Mouse (Mus musculus) megakaryocyte-erythroid progenitor cell, adult 5-6 weeks (primary cell): Measurements from ENCODE around the gene Nmrk2. TPM values are rescaled to one million over a fixed set of nuclear protein-coding genes. Genes with fewer than 3 reads are reported as not detected.
A peak's percentile ranks its signal among the peaks of the same experiment; 100 is the strongest.
"Not testable (repeated sequence)": the region's sequence is repeated elsewhere in the genome, so short reads cannot be mapped to it uniquely, and the experiment has no call there.

Experiments used
- ATAC-seq: replicated peaks from 2 replicates; pipeline ENCODE4 v1.8.0; 2016; ENCODE audit warnings: mild to moderate bottlenecking, inconsistent platforms; ENCODE audit not compliant: severe bottlenecking, poor library complexity, low FRiP score, low TSS enrichment
- total RNA-seq, 2 experiments: library from RNA; stranded (forward) in 1 of 2; stranded (reverse) in 1 of 2; fragments of 200-1000, 215-1000 nt in 1 of 2; fragments of >200 nt in 1 of 2; fragmentation: Nextera tagmentation in 1 of 2; gene quantifications; 2 replicates each; pipeline ENCODE4 v1.2.3; 2014 to 2017

The Nmrk2 gene
- total RNA-seq (2014; fragmentation: Nextera tagmentation) (not detected in 2 replicates), total RNA-seq (2017) (not detected in 2 replicates)

DNA sequence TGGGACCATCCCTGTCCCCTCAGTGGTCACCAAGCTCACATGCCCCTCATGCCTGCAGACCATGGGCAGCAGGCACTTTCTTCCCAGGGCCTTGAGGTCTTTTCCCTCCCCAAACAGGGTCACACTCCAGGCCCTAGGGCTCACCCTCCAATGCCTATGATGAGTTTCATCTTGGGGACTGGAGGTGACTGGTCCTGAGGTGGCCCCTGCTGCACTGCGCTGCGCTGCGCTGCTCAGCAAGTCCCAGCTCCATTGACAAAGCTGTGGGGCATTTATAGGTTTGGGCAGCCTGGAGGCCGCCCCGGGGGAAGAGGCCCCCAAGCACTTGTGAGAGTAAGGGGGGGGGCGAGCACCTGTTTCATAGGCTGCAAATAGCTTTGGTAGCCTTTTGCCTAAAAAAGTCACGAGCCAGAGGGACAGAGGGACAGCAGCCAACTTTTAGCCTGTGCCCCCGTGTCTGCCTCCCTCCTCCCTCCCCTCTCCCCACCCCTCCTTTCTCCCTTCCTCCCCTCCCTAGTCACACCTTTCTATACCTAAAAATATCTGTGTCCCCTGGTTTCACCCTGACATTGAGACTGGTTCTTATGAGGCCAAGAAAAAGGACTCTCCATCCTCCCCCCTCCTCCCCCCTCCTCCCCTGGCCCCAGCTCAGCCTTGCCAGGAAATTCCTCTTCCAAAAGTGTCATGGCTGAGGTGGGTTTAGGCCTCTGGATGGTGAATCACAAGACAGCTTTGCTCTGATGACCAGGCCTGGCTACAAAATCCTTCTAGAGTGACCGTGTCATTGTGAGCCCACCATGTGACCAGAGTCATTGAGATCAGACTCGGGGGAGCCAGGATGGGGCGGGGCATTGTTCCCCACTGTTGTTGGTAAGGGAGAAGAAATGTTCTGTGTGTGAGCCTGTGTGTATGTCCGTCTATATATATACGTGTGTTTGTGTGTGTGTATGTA, at the start of gene Nmrk2:
Gene Nmrk2, minus strand, starts transcription at position 245 of the 952 bp plus-strand sequence.
- no peak for ATAC-seq

DNA sequence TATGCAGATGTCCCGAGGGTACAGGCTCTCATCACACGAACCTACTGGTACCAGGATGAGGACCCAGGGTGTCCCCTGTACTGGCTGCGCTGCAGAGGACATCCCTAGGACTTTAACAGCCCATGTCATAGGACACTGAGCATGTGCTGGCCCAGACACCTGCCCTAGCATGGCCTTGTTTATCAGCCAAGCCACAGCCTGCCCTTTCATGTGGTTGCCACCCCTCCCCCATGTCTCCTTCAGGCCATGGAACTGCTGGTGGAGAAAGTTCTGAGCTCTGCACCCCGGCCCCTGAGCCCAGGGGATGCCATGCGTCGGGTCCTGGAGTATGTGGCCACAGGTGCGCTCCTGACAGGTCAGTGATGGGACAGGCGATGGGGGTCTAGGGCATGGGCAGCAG, 47.6 kb upstream of the Nmrk2 start:
- ATAC-seq, result no peak

DNA sequence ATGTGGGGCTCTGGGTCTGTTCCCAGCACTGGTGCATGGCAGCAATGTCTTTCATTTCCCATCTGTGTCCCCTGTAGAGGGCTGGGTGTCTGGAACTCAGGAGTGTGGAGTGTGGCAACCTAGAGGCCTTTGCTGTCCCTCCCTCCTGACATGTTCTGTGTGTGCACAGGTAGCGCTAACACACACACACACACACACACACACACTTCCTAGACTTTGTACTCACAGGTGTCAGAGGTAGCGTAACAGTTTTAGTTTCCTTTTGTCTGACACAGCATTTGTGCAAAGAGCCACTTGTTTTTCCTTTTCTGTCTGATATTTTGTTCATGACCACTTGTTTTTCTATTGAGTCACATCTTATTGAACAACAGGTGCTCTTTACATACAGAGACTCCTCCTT, 46.0 kb upstream of the Nmrk2 start:
- ATAC-seq, result no peak

- ATAC-seq, result no peak
These were observed 43.3 kb upstream of the Nmrk2 start for GRCm38 (mm10) chr10:81245166-81245565.

DNA sequence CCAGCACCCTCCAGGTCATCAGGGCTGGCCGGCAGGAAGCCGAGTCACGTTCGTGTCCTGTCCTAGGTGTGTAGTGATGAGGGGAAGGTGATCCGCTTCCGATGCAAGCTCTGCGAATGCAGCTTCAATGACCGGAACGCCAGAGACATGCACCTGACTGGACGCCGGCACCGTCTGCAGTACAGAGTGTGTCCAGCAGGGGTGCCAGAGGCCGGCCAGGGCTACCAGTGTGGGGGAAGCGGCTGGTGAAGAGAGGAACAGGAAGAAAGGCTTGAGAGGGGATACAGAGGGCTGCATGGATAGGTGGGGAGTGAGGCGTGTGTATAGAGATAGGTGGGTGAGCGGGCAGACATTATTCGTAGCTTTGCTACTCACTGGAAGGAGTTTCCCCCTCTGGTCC, 42.7 kb upstream of the Nmrk2 start:
- ATAC-seq, result peak; percentile 78

- ATAC-seq, result no peak
These were observed 42.3 kb upstream of the Nmrk2 start for GRCm38 (mm10) chr10:81244146-81244545.

- no peak for ATAC-seq
These were observed 40.2 kb upstream of the Nmrk2 start for GRCm38 (mm10) chr10:81242021-81242420.

DNA sequence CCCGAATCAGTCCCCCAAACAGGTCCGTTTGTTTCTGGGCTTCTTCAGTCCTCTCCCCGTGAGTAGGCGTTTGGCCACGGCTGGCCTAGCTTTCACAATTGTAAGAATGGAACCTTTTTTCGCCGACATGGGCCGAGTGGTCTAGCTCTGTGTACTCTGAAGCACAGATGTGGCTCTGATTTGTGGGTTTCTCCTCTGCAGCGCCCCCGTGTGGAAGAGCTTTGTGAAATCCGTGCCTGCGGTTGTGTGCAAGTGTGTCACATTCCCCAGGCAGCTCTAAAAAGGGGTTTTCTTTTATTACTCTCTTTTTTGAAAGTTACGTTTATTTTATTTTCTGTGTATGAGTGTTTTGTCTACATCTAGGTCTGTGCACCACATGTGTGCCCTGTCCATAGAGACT, 39.0 kb upstream of the Nmrk2 start:
- no peak for ATAC-seq

GRCm38 (mm10) chr10:81238618-81239017, 36.8 kb upstream of the Nmrk2 start:
- ATAC-seq, result no peak

DNA sequence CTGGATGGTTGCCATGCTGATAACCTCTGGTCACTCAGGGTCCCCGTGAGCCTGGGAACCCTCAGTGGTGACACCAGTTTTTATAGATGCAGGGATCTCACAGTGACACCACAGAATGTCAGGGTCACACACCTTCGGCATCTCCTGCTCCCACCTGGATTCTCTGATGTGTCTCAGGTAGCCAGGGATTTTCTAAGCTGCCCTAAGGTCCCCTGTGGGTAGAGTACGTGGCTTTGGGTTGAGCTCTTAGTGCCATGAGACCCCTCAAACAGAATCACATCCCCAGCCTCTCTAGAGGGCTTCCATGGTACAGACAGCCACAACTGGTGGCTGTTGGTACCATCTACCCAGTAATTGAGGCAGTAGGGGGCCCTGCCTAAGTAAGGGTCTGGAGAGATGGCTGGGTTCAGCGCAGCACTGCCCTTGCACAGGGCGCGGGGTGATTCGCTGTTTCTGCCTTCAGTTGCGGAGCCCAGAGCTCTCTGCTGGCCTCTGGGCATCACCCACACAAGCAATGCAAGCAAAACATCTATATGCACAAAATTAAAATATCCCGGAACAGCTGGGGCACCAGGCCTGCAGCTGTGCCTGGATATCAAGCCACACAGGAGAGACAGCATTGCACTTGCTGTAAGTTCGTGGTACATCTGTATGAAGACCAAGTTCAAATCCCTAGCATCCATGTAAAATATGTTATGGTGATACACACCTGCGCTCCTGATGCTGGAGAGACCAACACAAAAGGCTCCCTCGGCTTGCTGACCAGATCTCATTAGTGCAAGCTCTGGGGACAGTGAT, 34.8 kb upstream of the Nmrk2 start:
- no peak for ATAC-seq

DNA sequence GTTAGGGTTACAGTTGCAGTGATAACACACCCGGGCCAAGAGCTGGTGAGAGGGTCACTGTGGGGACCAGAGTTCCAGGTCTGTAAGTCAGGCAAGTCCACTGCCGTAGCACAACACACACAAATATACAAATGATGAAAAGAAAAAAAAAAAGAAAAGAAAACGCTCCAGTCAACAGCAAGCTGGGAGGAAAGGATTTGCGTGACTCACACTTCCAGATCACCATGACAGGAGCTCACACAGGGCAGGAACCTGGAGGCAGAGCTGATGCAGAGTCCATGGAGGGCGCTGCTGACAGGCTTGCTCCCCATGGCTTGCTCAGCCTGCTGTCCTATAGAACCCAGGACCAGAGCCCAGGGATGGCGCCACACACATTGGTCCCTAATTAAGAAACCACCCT, 32.4 kb upstream of the Nmrk2 start:
- ATAC-seq, result no peak

- no peak for ATAC-seq
These were observed 31.4 kb upstream of the Nmrk2 start for GRCm38 (mm10) chr10:81233226-81233585.

DNA sequence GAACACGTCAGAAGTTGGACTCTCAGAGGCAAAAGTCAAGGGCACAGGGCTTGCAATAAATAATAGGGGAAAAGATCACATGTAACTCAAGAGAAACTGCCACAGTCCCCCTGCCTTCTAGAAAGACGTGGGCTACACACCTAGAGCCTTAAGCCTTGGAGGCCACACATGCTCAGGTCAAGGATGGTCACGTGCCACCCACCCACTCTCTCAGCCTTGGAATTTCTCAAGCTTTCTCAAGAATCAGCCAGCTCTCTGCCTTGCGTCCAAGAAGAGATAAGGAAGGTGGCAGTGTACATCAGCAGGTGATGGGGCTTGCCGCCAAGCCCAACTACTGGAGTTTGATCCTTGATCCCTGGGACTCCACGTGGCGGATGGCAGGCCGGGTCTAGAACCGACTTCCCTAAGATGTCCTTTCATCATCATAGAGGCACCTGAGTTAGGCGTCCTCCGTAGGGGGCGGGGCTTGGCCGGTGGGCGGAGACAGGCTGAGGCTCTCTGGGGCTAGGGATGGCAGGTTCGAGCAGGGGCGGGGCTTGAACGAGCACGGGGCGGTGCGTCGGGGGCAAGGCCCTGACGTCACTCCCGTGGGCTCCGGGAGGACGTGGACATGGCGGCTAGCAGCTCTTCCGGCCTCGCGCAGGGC, 30.9 kb upstream of the Nmrk2 start, which contains the start of gene Zfr2:
Gene Zfr2, plus strand, starts transcription at position 576 of the 646 bp plus-strand sequence.
- ATAC-seq, result peak; percentile 92

GRCm38 (mm10) chr10:81231436-81231835, 29.6 kb upstream of the Nmrk2 start:
- ATAC-seq, result no peak

- 0 out of 2 replicates have a peak, but pooled peaks have one; percentile 24 for ATAC-seq
These were observed 28.8 kb upstream of the Nmrk2 start, which contains the start of gene Atcay for GRCm38 (mm10) chr10:81230438-81231332. Gene Atcay, minus strand, starts transcription at chr10:81230833.

DNA sequence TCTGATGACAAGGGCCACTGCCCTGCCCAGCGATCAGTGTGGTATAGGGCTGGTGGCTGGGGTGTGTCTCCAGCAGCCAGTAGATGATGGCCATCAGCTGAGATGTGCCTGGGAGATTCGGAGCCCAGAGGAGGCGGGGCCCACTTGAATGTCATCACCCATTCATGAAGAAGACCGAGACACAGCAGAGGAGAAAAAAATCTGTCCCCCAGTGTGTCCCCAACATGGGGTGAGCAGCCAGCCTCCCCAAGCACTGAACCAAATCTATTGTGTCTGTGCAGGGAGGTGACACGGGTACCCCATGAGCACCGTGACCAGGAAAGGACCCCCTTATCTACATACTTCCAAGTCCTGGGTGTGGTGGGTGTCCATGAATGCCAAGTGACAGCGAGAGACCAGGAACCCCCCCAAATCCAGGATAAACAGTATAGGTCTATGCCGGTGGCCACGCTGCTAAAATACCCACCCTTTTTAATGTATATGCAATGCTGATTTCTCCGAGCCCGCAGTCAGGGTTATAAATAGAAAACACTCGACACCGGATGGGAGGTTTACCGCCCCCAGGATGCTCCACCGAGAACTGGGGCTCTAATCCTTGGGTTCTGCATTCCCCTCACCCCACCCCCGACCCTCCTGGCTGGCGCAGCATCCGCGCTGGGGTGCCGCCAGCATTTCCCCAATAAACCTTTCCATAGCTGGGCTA, 28.0 kb upstream of the Nmrk2 start:
- ATAC-seq, result no peak

DNA sequence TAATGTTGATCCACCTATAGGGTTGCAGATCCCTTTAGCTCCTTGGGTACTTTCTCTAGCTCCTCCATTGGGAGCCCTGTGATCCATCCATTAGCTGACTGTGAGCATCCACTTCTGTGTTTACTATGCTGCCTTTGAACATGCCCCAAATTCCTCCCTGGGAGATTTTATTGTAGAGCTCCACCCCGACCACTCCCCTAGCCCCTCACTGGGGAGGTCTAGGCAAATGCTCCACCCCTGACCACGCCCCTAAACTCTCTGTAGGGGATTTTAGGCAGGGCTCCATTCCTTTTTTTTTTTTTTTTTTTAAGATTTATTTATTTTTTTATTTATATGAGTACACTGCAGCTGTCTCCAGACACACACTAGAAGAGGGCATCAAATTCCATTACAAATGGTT, 21.9 kb upstream of the Nmrk2 start:
- ATAC-seq, result not testable (repeated sequence)

DNA sequence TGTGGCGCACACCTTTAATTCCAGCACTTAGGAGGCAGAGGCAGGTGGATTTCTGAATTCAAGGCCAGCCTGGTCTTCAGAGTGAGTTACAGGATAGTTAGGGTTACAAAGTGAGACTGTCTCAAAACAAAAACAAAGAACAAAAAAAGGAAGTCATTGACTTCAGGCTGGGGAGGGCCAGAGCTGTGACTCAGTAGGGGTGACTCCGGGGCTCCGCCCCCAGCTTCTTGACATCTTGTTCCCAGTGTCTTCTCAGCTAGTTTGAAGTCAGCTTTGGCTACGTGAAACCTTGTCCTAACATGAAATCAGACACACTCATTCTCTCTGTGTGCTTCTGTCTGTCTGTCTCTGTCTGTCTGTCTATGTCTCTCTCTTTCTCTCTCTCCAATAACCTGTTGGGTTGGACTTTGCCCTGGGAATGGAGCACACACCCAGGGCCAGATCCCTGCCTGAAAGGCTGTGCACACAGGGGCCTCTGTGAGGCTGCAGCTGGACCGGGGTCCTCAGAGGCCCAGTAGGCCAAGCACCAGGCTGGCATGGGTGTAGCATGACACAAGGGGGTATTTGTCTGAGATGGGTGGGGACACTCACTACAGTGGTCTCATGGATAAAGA, 19.7 kb upstream of the Nmrk2 start:
- no peak for ATAC-seq
